Mouse (Mus musculus) liver (tissue): Measurements from ENCODE around the gene BC025920.

Experiments used
- DNase-seq: peaks from one replicate; pipeline ENCODE4 v3.0.0-alpha.2; 2020; ENCODE audit warnings: mixed read lengths

The BC025920 gene

DNA sequence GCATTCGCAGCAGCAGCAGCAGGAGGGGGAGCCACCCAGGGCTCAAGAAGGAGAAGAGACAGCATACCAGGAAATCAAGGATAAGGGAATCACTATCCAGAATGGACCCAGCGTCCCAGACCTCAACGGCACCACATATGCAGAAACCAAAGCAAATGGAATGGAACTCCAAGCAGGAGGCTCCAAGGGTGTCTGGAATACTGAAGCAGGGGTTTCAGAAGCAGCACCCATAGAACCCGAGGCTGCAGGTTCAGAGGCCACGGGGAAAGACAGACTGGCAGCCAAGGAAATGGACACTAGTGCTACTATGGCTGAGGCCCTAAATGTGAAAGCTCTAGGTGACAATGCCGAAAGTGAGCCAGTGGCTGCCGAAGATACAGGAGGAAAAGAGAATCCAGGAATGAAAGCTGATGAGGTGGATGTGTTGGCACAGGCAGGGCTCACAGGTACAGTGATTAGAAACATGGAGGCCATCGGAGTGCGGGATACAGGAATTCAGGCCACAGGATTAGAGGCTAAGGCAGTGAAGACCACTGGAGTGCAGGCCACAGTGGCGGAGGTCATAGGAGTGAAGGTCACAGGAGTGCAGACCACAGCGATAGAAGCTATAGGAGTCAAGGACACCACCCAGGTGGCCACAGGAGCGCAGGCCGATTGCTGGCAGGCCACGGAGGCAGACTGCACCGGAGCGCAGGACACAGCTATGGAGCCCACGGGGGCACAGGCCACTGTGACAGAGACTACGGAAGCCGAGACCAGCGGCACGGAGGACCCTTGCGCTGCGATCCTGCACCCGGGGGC lies 36.8 kb downstream of the BC025920 start:
- DNase-seq: no peak

DNA sequence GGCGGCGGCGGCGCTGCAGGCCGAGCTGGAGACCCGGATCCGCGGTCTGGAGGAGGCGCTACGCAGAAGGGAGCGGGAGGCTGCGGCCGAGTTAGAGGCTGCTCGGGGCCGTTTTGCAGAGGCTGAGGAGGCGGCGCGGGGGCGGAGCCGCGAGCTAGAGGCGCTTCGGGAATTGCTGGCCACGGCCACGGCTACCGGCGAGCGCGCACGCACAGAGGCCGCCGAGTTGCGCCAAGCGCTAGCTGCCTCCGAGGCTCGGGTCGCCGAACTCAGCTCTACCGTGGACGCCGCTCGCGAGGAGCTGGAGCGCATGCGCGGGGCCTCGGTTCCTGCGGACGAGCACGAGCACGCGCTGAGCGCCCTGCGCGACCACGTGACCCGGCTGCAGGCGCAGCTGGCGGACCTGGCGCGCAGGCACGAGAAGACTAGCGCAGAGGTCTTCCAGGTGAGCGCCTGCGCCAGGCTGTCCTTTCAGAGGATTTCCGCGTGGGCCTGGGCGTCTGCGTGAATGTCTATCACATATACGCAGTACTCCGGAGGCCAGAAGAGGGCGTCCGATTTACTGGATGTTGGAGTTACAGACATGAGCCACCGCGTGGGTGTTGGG lies 37.5 kb downstream of the BC025920 start:
- peak; percentile 95 for DNase-seq

DNA sequence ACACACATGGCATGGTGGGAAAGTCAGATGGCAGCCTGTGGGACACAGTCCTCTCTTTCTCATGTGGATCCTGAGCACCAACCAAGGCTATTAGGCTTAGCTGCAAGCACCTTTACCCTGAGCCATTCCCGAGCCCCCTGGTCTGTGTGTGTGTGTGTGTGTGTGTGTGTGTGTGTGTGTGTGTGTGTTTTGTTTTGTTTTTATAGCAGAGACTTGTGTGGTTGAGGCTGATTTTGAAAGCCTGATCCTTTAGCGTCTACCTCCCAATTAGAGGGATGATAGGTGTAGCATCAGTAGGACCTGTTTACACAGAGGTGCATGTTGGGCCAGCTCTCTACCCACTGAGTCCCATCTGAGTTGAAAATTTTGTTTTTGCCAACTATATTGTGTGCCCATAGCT lies 38.1 kb downstream of the BC025920 start:
- DNase-seq: no peak

DNA sequence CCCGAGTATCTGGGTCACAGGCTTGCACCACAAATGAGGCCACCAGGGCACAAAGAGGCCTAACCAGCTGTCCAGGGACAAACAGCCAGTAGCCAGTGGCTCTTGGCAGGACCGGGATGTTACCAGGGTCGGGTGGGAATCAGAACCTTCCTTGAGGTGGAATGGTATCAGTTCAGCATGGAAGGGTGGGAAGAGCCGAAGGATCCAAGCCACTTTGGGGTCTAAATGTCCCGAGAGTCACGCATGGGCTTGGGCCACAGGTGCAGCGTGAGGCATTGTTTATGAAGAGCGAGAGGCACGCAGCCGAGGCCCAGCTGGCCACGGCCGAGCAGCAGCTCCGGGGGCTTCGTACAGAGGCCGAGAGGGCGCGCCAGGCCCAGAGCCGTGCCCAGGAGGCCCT lies 38.6 kb downstream of the BC025920 start:
- DNase-seq: no peak

DNA sequence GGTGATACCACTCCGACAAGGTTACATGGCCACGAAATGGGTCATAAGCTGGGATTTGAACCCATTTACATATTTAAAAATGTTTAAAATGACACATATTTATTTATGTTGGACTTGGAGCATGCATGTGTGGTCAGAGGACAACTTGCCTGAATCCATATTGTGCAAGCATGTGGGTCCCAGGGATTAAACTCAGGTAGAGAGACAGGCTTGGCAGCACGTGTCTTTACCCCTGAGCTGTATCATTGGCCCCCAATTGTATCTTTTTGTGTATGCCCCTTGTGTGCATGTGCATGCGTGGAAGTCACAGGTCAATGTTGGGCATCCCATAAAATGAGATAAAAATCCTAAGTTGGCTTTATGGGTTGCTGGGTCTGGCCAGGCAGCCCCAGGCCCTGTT lies 39.3 kb downstream of the BC025920 start:
- no peak for DNase-seq

DNA sequence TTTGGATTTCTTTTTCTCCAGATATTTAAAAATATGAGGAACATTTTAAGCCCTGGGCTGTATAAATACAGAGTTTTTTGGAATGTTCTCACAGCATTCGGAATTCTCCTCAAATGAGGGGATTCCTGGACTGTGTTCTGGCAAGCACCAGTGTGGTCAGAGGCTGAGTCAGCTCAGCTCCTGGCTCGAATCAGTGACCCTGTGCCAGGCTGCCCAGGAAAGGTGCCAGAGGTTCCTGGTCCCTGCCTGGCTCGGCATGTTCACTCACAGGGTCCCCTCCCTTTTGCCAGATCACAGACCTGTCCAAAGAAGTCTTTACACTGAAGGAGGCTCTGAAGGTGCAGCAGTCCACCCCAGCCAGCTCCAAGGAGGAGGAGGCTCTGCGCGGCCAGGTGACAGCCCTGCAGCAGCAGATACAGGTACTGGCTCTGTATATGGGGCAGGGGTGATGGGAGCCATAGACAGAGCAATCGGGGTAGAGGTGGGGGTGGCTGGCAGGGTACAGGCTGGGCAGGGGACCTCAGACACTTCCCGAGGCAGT lies 40.0 kb downstream of the BC025920 start:
- no peak for DNase-seq

DNA sequence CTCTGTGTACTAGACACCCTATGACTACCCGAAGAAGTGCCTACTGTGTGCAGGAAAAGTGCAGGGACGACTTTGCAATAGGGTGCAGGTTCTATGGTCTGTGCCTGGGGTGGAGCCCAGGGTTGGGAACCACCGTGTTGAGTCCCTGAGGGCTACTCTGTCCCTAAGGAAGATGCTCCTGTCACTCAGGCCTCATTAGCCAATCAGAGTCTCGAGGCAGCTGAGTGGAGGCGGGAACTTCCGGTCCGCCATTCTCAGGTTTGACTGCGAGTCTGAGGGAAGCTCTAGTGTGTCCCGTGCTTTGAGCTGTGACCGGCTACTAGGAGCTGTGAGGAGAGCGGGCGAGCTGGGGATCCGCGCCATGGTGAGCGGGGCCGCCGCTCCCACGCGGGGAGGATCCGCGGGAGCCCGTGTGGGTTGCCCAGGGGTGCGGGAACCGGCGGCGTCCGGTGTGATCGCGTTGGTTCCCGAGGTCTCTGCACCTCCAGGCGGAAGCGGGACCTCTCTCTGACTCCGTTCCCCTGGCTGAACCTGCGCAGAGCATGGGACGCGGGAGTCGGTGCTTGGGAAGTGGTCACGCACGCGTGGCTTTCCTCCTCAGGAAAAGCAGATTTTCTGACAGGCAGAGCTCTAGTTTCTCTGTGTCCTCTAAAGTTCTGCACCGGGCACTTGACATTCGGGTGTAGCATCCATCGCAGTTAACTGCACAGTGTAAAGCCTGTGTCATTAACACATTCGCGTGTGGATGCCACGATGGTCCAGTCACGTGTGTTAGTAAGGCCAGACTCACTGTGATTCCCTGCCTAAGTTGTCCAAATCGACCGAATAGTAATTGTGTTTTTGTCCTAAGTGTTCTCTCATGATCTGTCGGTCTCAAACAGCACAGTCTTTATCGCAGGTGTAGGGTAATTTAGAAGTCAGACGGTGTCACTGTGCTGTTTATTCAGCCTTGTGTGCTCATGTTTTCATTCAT lies 43.0 kb downstream of the BC025920 start, which contains the start of gene Gm10778:
TSS of gene Gm10778 (plus strand) at position 257 of the 973 bp plus-strand sequence.
- peak; percentile 89 for DNase-seq

DNA sequence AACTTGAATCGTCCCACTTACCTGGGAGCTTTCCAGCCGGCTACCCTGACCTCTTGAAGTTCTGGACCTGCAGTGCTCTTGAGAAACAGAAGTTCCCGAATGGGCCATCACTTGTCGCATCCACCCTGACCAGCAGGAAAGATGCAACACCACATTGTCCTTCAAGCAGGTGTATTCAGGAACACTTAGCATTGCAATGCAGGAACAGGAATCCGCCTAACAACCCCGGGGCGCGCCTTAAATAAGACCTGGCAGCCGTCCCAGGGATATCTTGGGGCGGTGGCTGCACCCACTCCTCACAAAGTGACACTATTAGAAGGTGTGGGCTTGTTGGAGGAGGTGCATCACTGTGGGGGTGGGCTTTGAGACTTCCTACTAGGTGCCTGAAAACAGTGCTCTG lies 49.1 kb downstream of the BC025920 start:
- DNase-seq: no peak

DNA sequence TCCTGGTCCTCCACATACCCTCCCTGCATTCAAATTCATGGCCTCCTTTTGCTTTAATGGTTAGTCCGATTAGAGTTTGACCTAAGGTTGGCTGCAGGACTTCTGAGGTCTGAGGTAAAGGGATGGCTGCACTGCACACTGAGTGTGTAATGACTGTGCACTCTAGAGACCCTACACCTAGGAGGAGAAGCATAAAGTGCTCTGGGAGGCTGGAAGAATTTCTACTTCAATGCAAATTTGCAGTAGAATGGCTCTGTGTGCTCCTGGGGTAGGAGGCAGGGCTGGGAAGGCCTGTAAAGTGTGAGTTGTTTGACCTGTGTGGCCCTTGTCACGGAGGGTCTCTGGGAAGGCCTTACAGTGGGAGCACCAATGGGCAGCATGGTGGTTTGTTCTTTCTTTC lies 50.1 kb downstream of the BC025920 start:
- no peak for DNase-seq
